Comparison of ENCODE assay signal across 1 mouse cellular context in the genomic region with DNA sequence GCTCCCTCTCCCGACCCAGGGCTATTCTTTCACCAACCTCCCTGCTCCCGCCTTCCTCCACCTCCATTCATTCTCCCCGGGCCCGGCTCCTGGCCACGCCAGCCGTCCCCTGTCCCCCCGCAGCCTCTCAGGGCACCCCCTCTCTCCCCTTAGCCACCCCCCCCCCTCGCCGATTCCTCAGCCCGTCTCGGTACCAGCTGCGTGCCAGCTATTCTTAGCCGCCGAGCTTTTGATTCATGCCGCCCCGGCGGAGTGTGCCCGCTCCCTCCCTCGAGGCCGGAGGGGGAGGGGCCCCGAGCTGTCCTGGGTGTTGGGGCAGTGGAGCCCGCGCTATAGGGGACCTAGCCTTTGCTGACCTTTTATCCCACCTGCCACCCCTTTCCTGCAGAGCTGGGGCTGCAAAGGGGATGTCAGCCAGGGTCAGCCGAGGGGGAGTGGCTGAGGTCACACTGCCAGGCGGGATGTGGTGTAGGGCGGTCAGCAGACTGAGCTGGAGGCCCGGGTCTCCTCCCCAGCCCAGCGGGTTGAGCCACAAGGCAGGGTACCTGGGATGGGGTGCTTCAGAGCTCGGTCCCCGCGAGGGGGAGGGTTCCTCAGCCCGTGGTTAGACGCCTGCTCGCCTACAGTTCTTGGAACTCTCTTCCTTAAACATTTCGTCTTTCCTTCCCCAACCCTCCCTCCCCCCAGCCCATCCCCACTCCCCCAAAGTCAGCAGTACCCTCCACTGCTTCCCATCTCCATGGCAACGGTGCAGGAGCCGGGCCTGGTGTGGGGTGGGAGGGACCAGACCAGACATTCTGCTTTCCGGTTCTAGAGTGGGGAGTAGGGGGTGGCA.
TF ChIP-seq lines count a peak whose summit lies in the region.

No protein-coding gene starts in this region.

TF ChIP-seq in CH12.LX, 34 proteins besides CTCF, POLR2A, EP300 and RAD21 (continued from another document):
- TF ChIP-seq TBP (conservative IDR thresholded peaks at IDR 0.05; ENCODE audit: low read depth, low read length), result no peak
